Mouse (Mus musculus) small intestine, adult 2 months (tissue): Measurements from ENCODE around the gene D430019H16Rik. TPM values are rescaled to one million over a fixed set of nuclear protein-coding genes. Genes with fewer than 3 reads are reported as not detected.

ENCODE experiments used
- H3K27ac ChIP-seq: fragments of 200-500 bp; 2 replicates; pipeline ENCODE4 v1.5.1; 2012; ENCODE audit warnings: low read depth, low read length, control low read depth, inconsistent platforms; ENCODE audit not compliant: insufficient read depth
- H3K27me3 ChIP-seq: fragments of 200-500 bp; 2 replicates; pipeline ENCODE4 v1.6.1; 2012; ENCODE audit warnings: mild to moderate bottlenecking, moderate library complexity, low read length, inconsistent platforms; ENCODE audit not compliant: control insufficient read depth, insufficient read depth
- H3K36me3 ChIP-seq: fragments of 200-500 bp; 2 replicates; pipeline ENCODE4 v1.6.1; 2012; ENCODE audit warnings: mild to moderate bottlenecking, low read length, control low read depth, inconsistent platforms; ENCODE audit not compliant: control insufficient read depth, insufficient read depth
- H3K4me1 ChIP-seq: fragments of 200-500 bp; 2 replicates; pipeline ENCODE4 v1.6.1; 2012; ENCODE audit warnings: low read length, inconsistent platforms, mixed read lengths; ENCODE audit not compliant: control insufficient read depth, insufficient read depth, insufficient read length
- H3K4me3 ChIP-seq: fragments of 200-500 bp; 2 replicates; pipeline ENCODE4 v1.5.1; 2012; ENCODE audit warnings: low read depth, mild to moderate bottlenecking, control low read depth, inconsistent platforms, low read length, moderate library complexity
- CTCF ChIP-seq: fragments of 200-500 bp; IDR thresholded peaks from 2 replicates; pipeline ENCODE4 v1.5.1; 2012; ENCODE audit warnings: low read depth, mild to moderate bottlenecking, control low read depth, inconsistent platforms, low read length, moderate library complexity, mixed read lengths; ENCODE audit not compliant: insufficient replicate concordance, insufficient read length; ENCODE audit errors: extremely low read depth
- POLR2A ChIP-seq: fragments of 200-500 bp; IDR thresholded peaks from 2 replicates; pipeline ENCODE4 v1.6.1; 2012; ENCODE audit warnings: low read depth, mild to moderate bottlenecking, control low read depth, inconsistent platforms, low read length, moderate library complexity
- WGBS: fragments of 180-500 bp; shearing (Covaris S2); methylation state at CpG from one replicate; pipeline ENCODE4 v1.1.7; 2018; 5-methylcytosine and 5-hydroxymethylcytosine counted together
- polyA plus RNA-seq: library from polyadenylated mRNA; depleted of rRNA; stranded (reverse); fragments of >200 nt; gene quantifications from 2 replicates; pipeline ENCODE4 v1.2.3, GENCODE M21; 2012; rRNA removed

Gene D430019H16Rik
- polyA plus RNA-seq, 1 experiment = 0.75 TPM

GRCm38 (mm10) chr12:105537162-105537561, 83.5 kb downstream of the D430019H16Rik start:
- Histone ChIP-seq H3K27me3 (no peaks in the 10 kb centered on the region), H3K36me3 (no peaks in the 10 kb centered on the region), H3K4me3 (no peak overlapping the region), H3K4me1 (no peaks in the 10 kb centered on the region; the same call in 1 of the 2 replicates), H3K27ac (peak overlapping the region; percentile 32)
- TF ChIP-seq CTCF (no peak), POLR2A (no peak)
- 45% methylated on average over 5 of the region's 5 CpGs for whole genome bisulfite sequencing

GRCm38 (mm10) chr12:105539649-105540048, 86.0 kb downstream of the D430019H16Rik start:
- WGBS = 84% methylated on average over 10 of the region's 10 CpGs
- H3K27me3 ChIP-seq = no peaks in the 10 kb centered on the region
- no peak overlapping the region for H3K27ac ChIP-seq
- H3K36me3 ChIP-seq = no peaks in the 10 kb centered on the region
- no peaks in the 10 kb centered on the region; the same call in 1 of the 2 replicates for H3K4me1 ChIP-seq
- TF ChIP-seq POLR2A = no peak
- TF ChIP-seq CTCF = no peak
- no peak overlapping the region for H3K4me3 ChIP-seq

- H3K27ac ChIP-seq = no peak overlapping the region
Observed at GRCm38 (mm10) chr12:105541590-105542402, 88.1 kb downstream of the D430019H16Rik start.

GRCm38 (mm10) chr12:105542513-105542912, 88.9 kb downstream of the D430019H16Rik start:
- no peaks in the 10 kb centered on the region for H3K27me3 ChIP-seq
- peaks cover 5% of the 10 kb centered on the region; the same call in 1 of the 2 replicates for H3K4me1 ChIP-seq
- no peak for TF ChIP-seq POLR2A
- no peak for TF ChIP-seq CTCF
- no peaks in the 10 kb centered on the region for H3K36me3 ChIP-seq
- no peak overlapping the region for H3K27ac ChIP-seq
- H3K4me3 ChIP-seq = no peak overlapping the region
- 75% methylated on average over 3 of the region's 3 CpGs for WGBS

More at GRCm38 (mm10) chr12:105541590-105542402, 88.1 kb downstream of the D430019H16Rik start:
- H3K36me3 ChIP-seq = no peaks in the 10 kb centered on the region
- 69% methylated on average over 12 of the region's 12 CpGs for WGBS
- no peaks in the 10 kb centered on the region for H3K27me3 ChIP-seq
- no peak overlapping the region for H3K4me3 ChIP-seq
- H3K4me1 ChIP-seq = peaks cover 5% of the 10 kb centered on the region; the same call in 1 of the 2 replicates
- no peak for TF ChIP-seq POLR2A
- TF ChIP-seq CTCF = no peak

Other genes with a start within 250 kb of the D430019H16Rik start
- not detected in 2 replicates for gene Tcl1, start 231.1 kb upstream of the D430019H16Rik start, polyA plus RNA-seq
- gene Tunar, start 120.0 kb upstream of the D430019H16Rik start, polyA plus RNA-seq = 0.05 TPM in 1 of 2 replicates, not detected in the other
- 3.1 and 8.3 TPM in 2 replicates for gene Bdkrb2, start 109.4 kb downstream of the D430019H16Rik start, polyA plus RNA-seq
- 0.20 and 0.67 TPM in 2 replicates for gene Bdkrb1, start 149.2 kb downstream of the D430019H16Rik start, polyA plus RNA-seq
- gene Gskip, start 231.0 kb downstream of the D430019H16Rik start, polyA plus RNA-seq = 5.0 and 11.4 TPM in 2 replicates
- gene Atg2b, start 231.4 kb downstream of the D430019H16Rik start, polyA plus RNA-seq = 5.6 and 9.8 TPM in 2 replicates